Mouse (Mus musculus) gastrocnemius, adult 2 months (tissue): Measurements from ENCODE around the gene Nek6. TPM values are rescaled to one million over a fixed set of nuclear protein-coding genes. Genes with fewer than 3 reads are reported as not detected.
A peak's percentile ranks its signal among the peaks of the same experiment; 100 is the strongest.

ENCODE experiments used
- DNase-seq: peaks from one replicate; pipeline ENCODE4 v3.0.0; 2022
- H3K27ac ChIP-seq: fragments of 200-600 bp; 2 replicates; pipeline ENCODE4 v1.8.1; 2022; ENCODE audit warnings: mild to moderate bottlenecking
- H3K4me3 ChIP-seq: fragments of 200-600 bp; 2 replicates; pipeline ENCODE4 v1.8.1; 2022; ENCODE audit warnings: mild to moderate bottlenecking, moderate library complexity
- CTCF ChIP-seq: fragments of 200-600 bp; IDR thresholded peaks from 2 replicates; pipeline ENCODE4 v1.8.1; 2022; ENCODE audit warnings: antibody characterized with exemption, mild to moderate bottlenecking, moderate library complexity
- intact Hi-C: fragments of 180-260 bp; cut with DNase I; formaldehyde crosslinking; loops from one replicate; pipeline ENCODE4 v1.15.1; 2025
- total RNA-seq, 2 experiments: library from RNA; stranded (reverse); gene quantifications; 2 replicates each; pipeline ENCODE4 v1.2.3; 2021

Gene Nek6
- total RNA-seq, 2 experiments from 2014 or later = 4.9 to 10.7 TPM

GRCm38 (mm10) chr2:38608831-38609309 lies 97.4 kb downstream of the Nek6 start:
- Histone ChIP-seq H3K27ac (peak overlapping the region; percentile 85), H3K4me3 (no peak overlapping the region)
- TF ChIP-seq CTCF = no peak
- intact Hi-C loops = no loop called here
- no peak for DNase-seq

GRCm38 (mm10) chr2:38609310-38609709 lies 97.9 kb downstream of the Nek6 start:
- H3K27ac ChIP-seq = peak overlapping the region; percentile 85
- no peak for TF ChIP-seq CTCF
- intact Hi-C loops = no loop called here
- DNase-seq = no peak
- H3K4me3 ChIP-seq = no peak overlapping the region

- Histone ChIP-seq H3K4me3 (no peak overlapping the region), H3K27ac (peak overlapping the region; percentile 85)
- intact Hi-C loops = no loop called here
- TF ChIP-seq CTCF = no peak
- DNase-seq = no peak
Observed at GRCm38 (mm10) chr2:38610161-38610560, 98.7 kb downstream of the Nek6 start.

GRCm38 (mm10) chr2:38612596-38612995 lies 101.2 kb downstream of the Nek6 start:
- intact Hi-C loops = no loop called here
- no peak for DNase-seq
- peak overlapping the region; percentile 85 for H3K27ac ChIP-seq
- peak overlapping the region; percentile 25 for H3K4me3 ChIP-seq
- TF ChIP-seq CTCF = no peak

- Histone ChIP-seq H3K27ac (peak overlapping the region; percentile 85), H3K4me3 (peak overlapping the region; percentile 25)
- intact Hi-C loops = no loop called here
- TF ChIP-seq CTCF = no peak
- DNase-seq = peak; percentile 48
Observed at GRCm38 (mm10) chr2:38613576-38613975, 102.1 kb downstream of the Nek6 start.

GRCm38 (mm10) chr2:38614437-38614836 lies 103.0 kb downstream of the Nek6 start:
- intact Hi-C loops = no loop called here
- DNase-seq = no peak
- no peak overlapping the region for H3K4me3 ChIP-seq
- H3K27ac ChIP-seq = peak overlapping the region; percentile 85
- no peak for TF ChIP-seq CTCF

- TF ChIP-seq CTCF = peak; percentile 58
- intact Hi-C loops = no loop called here
- DNase-seq = peak; percentile 50
- peak overlapping the region; percentile 64 for H3K27ac ChIP-seq
- H3K4me3 ChIP-seq = no peak overlapping the region
Observed at GRCm38 (mm10) chr2:38616072-38616471, 104.6 kb downstream of the Nek6 start.

- no peak for TF ChIP-seq CTCF
- no peak overlapping the region for H3K4me3 ChIP-seq
- no peak overlapping the region for H3K27ac ChIP-seq
- intact Hi-C loops = no loop called here
- no peak for DNase-seq
Observed at GRCm38 (mm10) chr2:38616956-38617872, 105.8 kb downstream of the Nek6 start.

GRCm38 (mm10) chr2:38619777-38620176 lies 108.3 kb downstream of the Nek6 start:
- peak overlapping the region; percentile 38; the same call in 1 of the 2 replicates for H3K27ac ChIP-seq
- H3K4me3 ChIP-seq = no peak overlapping the region
- intact Hi-C loops = no loop called here
- peak; percentile 36 for DNase-seq
- TF ChIP-seq CTCF = no peak

GRCm38 (mm10) chr2:38621076-38621475 lies 109.6 kb downstream of the Nek6 start:
- intact Hi-C loops = no loop called here

GRCm38 (mm10) chr2:38621610-38622021 lies 110.2 kb downstream of the Nek6 start:
- intact Hi-C loops = no loop called here
- Histone ChIP-seq H3K27ac (no peak overlapping the region), H3K4me3 (no peak overlapping the region)
- TF ChIP-seq CTCF = peak; percentile 30; the same call in 1 of the 2 replicates
- DNase-seq = no peak

More at GRCm38 (mm10) chr2:38621076-38621475, 109.6 kb downstream of the Nek6 start:
- Histone ChIP-seq H3K27ac (no peak overlapping the region), H3K4me3 (no peak overlapping the region)
- DNase-seq = no peak
- no peak for TF ChIP-seq CTCF

- H3K4me3 ChIP-seq = no peak overlapping the region
- no peak overlapping the region for H3K27ac ChIP-seq
- TF ChIP-seq CTCF = no peak
- intact Hi-C loops = no loop called here
- no peak for DNase-seq
Observed at GRCm38 (mm10) chr2:38623411-38623810, 112.0 kb downstream of the Nek6 start.

- Histone ChIP-seq H3K4me3 (no peak overlapping the region), H3K27ac (no peak overlapping the region)
- no peak for TF ChIP-seq CTCF
- DNase-seq = no peak
- intact Hi-C loops = no loop called here
Observed at GRCm38 (mm10) chr2:38623821-38624590, 112.6 kb downstream of the Nek6 start.
